Mouse (Mus musculus) G1E (cell line): ENCODE measurements around the gene 1700029I15Rik. TPM values are rescaled to one million over a fixed set of nuclear protein-coding genes. Genes with fewer than 3 reads are reported as not detected.

Experiments
- ATAC-seq: 2 replicates; pipeline ENCODE4 v1.8.0; 2016; ENCODE audit warnings: mild to moderate bottlenecking; ENCODE audit not compliant: insufficient number of reproducible peaks, poor library complexity, low FRiP score, severe bottlenecking; ENCODE audit errors: extremely low read depth
- DNase-seq: peaks from one replicate; pipeline ENCODE4 v3.0.0; 2012; ENCODE audit warnings: low spot score
- H3K27me3 ChIP-seq: 2 replicates; pipeline ENCODE4 v1.6.1; 2012; ENCODE audit warnings: mild to moderate bottlenecking, low read length, inconsistent platforms; ENCODE audit not compliant: insufficient read depth
- H3K36me3 ChIP-seq: replicated peaks from 2 replicates; pipeline ENCODE3; 2012; ENCODE audit warnings: mild to moderate bottlenecking, inconsistent platforms
- H3K4me1 ChIP-seq: 2 replicates; pipeline ENCODE4 v1.6.1; 2012; ENCODE audit warnings: low read depth, low read length, inconsistent platforms, mixed read lengths; ENCODE audit not compliant: insufficient read depth
- H3K4me3 ChIP-seq: 2 replicates; pipeline ENCODE4 v1.5.1; 2012; ENCODE audit warnings: low read depth, mild to moderate bottlenecking, inconsistent platforms, low read length, moderate library complexity, mixed read lengths
- H3K9me3 ChIP-seq: replicated peaks from 2 replicates; pipeline ENCODE4 v1.6.1; 2012; ENCODE audit warnings: inconsistent platforms
- CTCF ChIP-seq: IDR thresholded peaks from 2 replicates; pipeline ENCODE4 v1.5.1; 2012; ENCODE audit warnings: low read depth, low read length, inconsistent platforms, mixed read lengths
- GATA1 ChIP-seq: IDR thresholded peaks from 2 replicates; pipeline ENCODE4 v1.6.1; 2012; ENCODE audit warnings: borderline replicate concordance, low read length, inconsistent platforms, mixed read lengths
- GATA2 ChIP-seq: IDR thresholded peaks from 2 replicates; pipeline ENCODE4 v1.6.1; 2012; ENCODE audit warnings: low read depth, low read length, inconsistent platforms, borderline replicate concordance
- POLR2AphosphoS5 ChIP-seq: IDR thresholded peaks from 2 replicates; pipeline ENCODE4 v1.6.1; 2012; ENCODE audit warnings: low read depth, low read length, inconsistent platforms; ENCODE audit not compliant: insufficient replicate concordance
- TAL1 ChIP-seq: conservative IDR thresholded peaks from 2 replicates; pipeline ENCODE4 v1.6.1; 2012; ENCODE audit warnings: low read depth, low read length, inconsistent platforms, mixed read lengths
- polyA plus RNA-seq: library from polyadenylated mRNA; stranded (reverse); fragments of >175 nt; gene quantifications from 2 replicates; pipeline ENCODE4 v1.2.3, GENCODE M21; 2012
- total RNA-seq, 2 experiments: library from RNA; stranded (forward) in 1 of 2; stranded (reverse) in 1 of 2; fragments of 200-1000 nt in 1 of 2; fragments of >200 nt in 1 of 2; fragmentation: Nextera tagmentation in 1 of 2; gene quantifications; 2 replicates each; pipeline ENCODE4 v1.2.3; 2014 to 2017

The 1700029I15Rik gene
- total and polyA plus RNA-seq, 3 experiments = 0.55 to 0.93 TPM; not detected in 1

DNA sequence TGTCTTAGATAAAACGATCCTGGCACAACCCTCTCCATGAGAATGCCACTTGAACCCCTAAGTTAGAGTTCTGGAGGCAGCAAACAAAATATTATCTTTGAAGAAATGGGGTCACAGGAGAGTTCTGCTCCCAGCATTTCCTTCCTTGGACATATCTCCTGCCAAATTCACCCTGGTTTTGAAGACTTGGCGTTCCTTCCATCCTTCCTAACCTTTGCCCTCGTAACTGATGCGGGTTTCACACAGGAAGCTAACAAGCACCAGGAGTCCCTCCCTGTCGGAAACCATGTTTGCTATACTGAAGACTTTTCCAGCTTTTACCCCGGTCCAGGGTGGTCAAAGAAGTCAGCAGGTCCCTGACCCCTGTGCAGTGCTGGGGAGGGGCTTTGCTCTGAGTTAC is 28.1 kb upstream of the 1700029I15Rik start:
- TF ChIP-seq TAL1 (no peak), GATA1 (no peak), CTCF (no peak), POLR2AphosphoS5 (no peak), GATA2 (no peak)
- no peak for ATAC-seq
- H3K36me3 ChIP-seq = peaks cover 54% of the 10 kb centered on the region

DNA sequence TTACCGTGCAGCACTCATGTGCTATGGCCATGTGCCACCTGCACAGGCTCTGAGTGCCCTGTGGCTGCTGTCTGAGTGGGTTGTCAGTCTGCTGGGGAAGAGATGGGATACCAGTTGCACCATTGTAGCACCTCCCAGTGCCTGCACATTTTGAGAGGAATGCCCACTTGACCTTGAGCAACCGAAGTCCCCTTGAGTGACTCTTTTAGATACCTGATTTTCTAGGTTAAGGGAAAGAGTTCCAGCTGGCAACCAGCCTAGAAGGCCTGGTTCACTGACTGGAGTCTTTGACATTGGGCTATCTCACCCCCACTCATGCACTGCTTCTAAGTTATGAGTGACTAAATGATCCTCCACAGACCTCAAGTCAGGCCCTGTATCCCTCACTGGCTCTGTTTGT is 23.0 kb upstream of the 1700029I15Rik start:
- ATAC-seq = no peak
- H3K4me3 ChIP-seq = no peak overlapping the region
- H3K9me3 ChIP-seq = no peaks in the 10 kb centered on the region
- no peak for DNase-seq
- peaks cover 46% of the 10 kb centered on the region for H3K36me3 ChIP-seq
- H3K4me1 ChIP-seq = no peaks in the 10 kb centered on the region
- TF ChIP-seq TAL1 = no peak
- TF ChIP-seq GATA1 = no peak
- no peak for TF ChIP-seq CTCF
- no peak for TF ChIP-seq GATA2
- TF ChIP-seq POLR2AphosphoS5 = no peak
- H3K27me3 ChIP-seq = peaks cover 11% of the 10 kb centered on the region; the same call in 1 of the 2 replicates

More for the DNA sequence above, 28.1 kb upstream of the 1700029I15Rik start:
- Histone ChIP-seq H3K9me3 (no peaks in the 10 kb centered on the region), H3K4me1 (no peaks in the 10 kb centered on the region; the same call in 1 of the 2 replicates), H3K27me3 (no peaks in the 10 kb centered on the region), H3K4me3 (no peak overlapping the region)
- DNase-seq = no peak

DNA sequence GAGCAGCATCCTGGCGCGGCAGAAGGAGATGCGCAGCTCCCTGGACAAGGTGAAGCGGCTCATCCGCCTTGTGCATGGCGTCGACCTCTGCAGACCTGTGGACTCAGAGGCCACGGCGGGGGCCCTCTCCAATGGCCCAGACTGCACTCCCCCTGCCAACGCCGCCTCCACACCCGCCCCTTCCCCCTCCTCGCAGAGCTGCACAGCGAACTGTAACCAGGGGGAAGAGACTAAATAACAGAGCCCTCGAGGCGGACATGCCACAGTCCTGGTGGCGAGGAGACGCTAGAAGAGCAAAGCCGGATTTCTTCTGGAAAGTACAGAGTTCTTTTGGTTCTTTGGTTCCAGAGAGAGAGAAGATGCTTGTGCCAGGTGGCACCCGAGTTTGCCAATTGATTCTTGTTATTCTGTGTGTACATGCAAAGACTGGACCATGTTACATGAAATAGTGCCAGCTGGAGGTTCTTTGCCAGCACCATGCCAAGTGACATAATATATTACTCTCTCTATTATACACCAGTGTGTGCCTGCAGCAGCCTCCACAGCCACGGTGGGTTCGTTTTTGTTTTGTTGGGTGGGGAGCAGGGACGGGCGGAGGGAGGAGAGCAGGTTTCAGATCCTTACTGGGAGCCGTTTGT is 22.0 kb upstream of the 1700029I15Rik start:
- no peak for DNase-seq
- no peaks in the 10 kb centered on the region for H3K9me3 ChIP-seq
- peaks cover 46% of the 10 kb centered on the region for H3K36me3 ChIP-seq
- H3K4me1 ChIP-seq = no peaks in the 10 kb centered on the region
- H3K4me3 ChIP-seq = no peak overlapping the region
- ATAC-seq = no peak
- no peak for TF ChIP-seq GATA1
- TF ChIP-seq GATA2 = no peak
- TF ChIP-seq CTCF = no peak
- TF ChIP-seq POLR2AphosphoS5 = no peak
- TF ChIP-seq TAL1 = no peak
- H3K27me3 ChIP-seq = peaks cover 14% of the 10 kb centered on the region; the same call in 1 of the 2 replicates

DNA sequence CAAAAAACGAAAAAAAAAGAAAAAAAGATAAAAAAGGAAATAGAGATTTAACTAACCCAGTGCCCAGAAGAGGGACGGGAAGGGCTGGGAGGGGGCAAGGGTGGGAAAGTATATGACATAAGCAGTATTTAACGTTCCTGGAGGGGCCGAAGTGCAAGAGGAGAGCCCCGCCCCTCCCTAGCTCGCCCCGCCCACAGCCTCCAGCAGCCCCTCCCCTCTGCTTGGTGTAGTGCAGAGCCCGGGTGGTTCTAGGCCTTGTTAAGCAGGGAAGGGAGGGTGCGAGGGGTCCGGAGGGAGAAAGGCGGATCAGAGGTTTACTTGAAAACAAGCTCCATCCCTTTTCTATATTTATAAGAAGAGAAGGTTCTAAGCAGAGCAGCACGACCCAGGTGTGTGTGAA is 21.4 kb upstream of the 1700029I15Rik start:
- no peaks in the 10 kb centered on the region for H3K4me1 ChIP-seq
- peaks cover 19% of the 10 kb centered on the region; the same call in 1 of the 2 replicates for H3K27me3 ChIP-seq
- ATAC-seq (no peak), DNase-seq (no peak)
- H3K4me3 ChIP-seq = no peak overlapping the region
- no peaks in the 10 kb centered on the region for H3K9me3 ChIP-seq
- TF ChIP-seq GATA1 (no peak), TAL1 (no peak), POLR2AphosphoS5 (no peak), CTCF (no peak), GATA2 (no peak)
- H3K36me3 ChIP-seq = peaks cover 44% of the 10 kb centered on the region

DNA sequence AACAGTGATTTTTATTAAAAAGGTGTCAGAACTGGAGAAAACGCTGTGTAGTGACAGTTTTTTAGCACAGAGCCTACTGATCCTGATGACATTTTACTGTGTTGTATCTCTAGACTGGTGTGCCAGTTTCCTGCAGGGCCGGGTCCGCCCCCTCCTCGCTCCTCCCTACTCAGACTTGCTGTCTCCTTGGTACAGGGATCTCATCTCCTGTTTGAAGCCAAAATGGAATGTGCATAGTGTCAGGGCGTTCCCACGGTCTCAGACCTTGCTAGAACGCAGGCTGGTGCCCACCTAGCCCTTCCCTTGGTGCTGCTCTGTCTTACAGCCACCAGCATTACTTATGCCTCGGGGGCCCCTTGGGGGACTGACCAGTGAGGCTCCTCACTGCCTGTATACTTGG is 20.5 kb upstream of the 1700029I15Rik start:
- Histone ChIP-seq H3K9me3 (no peaks in the 10 kb centered on the region), H3K4me3 (no peak overlapping the region), H3K4me1 (no peaks in the 10 kb centered on the region), H3K27me3 (peaks cover 25% of the 10 kb centered on the region; the same call in 1 of the 2 replicates), H3K36me3 (peaks cover 43% of the 10 kb centered on the region)
- DNase-seq (no peak), ATAC-seq (no peak)
- no peak for TF ChIP-seq GATA1
- TF ChIP-seq CTCF = no peak
- TF ChIP-seq GATA2 = no peak
- no peak for TF ChIP-seq POLR2AphosphoS5

DNA sequence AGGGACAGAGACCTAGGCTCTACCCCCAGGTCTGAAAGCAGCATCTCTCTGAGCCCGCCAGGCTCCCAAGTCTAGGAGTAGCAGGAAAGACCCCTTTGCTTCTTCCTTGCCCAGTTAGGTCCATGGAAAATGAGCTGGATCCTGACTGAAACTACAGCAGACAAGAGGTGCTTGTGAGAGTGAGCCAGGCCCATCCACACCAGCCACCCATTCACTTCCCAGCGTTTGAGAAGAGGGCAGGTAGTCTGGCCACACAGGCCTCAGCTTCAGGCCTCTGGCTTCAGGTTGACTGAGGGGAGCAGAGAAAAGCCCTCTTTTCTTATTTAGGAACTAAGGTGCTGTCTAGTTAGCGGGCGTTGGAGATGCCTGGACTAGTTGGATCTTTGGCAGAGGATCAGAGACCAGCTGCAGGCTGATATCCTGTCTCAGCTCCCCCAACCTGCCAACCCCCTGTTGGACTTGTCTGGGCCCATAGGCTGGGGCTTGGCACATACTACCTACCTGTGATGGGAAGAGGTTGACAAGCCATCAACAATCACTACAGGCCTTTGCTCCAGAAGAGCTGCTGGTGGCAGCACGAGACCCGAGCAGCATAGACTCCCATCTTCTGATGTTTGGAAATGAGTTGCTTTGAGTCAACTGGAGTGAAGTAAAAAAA is 19.6 kb upstream of the 1700029I15Rik start:
- TF ChIP-seq GATA1 = no peak
- no peak for TF ChIP-seq GATA2
- no peak for TF ChIP-seq POLR2AphosphoS5
- TF ChIP-seq TAL1 = no peak
- TF ChIP-seq CTCF = no peak
- Histone ChIP-seq H3K4me3 (no peak overlapping the region), H3K9me3 (no peaks in the 10 kb centered on the region), H3K4me1 (peaks cover 6% of the 10 kb centered on the region; the same call in 1 of the 2 replicates), H3K36me3 (peaks cover 36% of the 10 kb centered on the region), H3K27me3 (peaks cover 34% of the 10 kb centered on the region; the same call in 1 of the 2 replicates)
- no peak for DNase-seq
- no peak for ATAC-seq
